Mouse (Mus musculus) heart, embryonic 11.5 days (tissue): Measurements from ENCODE around the gene Cpa1. TPM values are rescaled to one million over a fixed set of nuclear protein-coding genes. Genes with fewer than 3 reads are reported as not detected.
A peak's percentile ranks its signal among the peaks of the same experiment; 100 is the strongest.

Experiments used
- ATAC-seq: fragments of 200-750 bp; cut with Nextera tagmentation; replicated peaks from 2 replicates; pipeline ENCODE4 v1.8.0; 2017; ENCODE audit warnings: moderate library complexity; ENCODE audit not compliant: insufficient number of reproducible peaks, low FRiP score, low TSS enrichment
- H3K27ac ChIP-seq: fragments of 300-500 bp; sonication (generic); 2 replicates; pipeline ENCODE4 v1.5.1; 2014; ENCODE audit warnings: mild to moderate bottlenecking, low read depth, low read length
- H3K27me3 ChIP-seq: fragments of 300-500 bp; sonication (generic); 2 replicates; pipeline ENCODE4 v1.6.1; 2014; ENCODE audit warnings: mild to moderate bottlenecking, low read length, mixed read lengths; ENCODE audit not compliant: control insufficient read depth, insufficient read depth
- H3K36me3 ChIP-seq: fragments of 300-500 bp; sonication (generic); 2 replicates; pipeline ENCODE4 v1.6.1; 2014; ENCODE audit warnings: mild to moderate bottlenecking, low read length, moderate library complexity, mixed read lengths; ENCODE audit not compliant: control insufficient read depth, insufficient read depth
- H3K4me1 ChIP-seq: fragments of 300-500 bp; sonication (generic); 2 replicates; pipeline ENCODE4 v1.6.1; 2014; ENCODE audit warnings: low read length; ENCODE audit not compliant: control insufficient read depth, insufficient read depth
- H3K4me2 ChIP-seq: fragments of 300-500 bp; sonication (generic); 2 replicates; pipeline ENCODE4 v1.6.1; 2014; ENCODE audit warnings: mild to moderate bottlenecking, moderate library complexity
- H3K4me3 ChIP-seq: fragments of 300-500 bp; sonication (generic); 2 replicates; pipeline ENCODE4 v1.5.1; 2014; ENCODE audit warnings: low read depth, low read length
- H3K9ac ChIP-seq: fragments of 300-500 bp; sonication (generic); 2 replicates; pipeline ENCODE4 v1.6.1; 2014; ENCODE audit warnings: mild to moderate bottlenecking, low read depth, low read length, moderate library complexity
- H3K9me3 ChIP-seq: fragments of 300-500 bp; sonication (generic); replicated peaks from 2 replicates; pipeline ENCODE4 v1.6.1; 2016; ENCODE audit warnings: low read length; ENCODE audit not compliant: control insufficient read depth
- WGBS: fragments of 180-500 bp; shearing (Covaris S2); extraction: QIAGEN DNeasy Blood & Tissue Kit; methylation state at CpG from one replicate; pipeline ENCODE4 v1.1.7; 2014; ENCODE audit not compliant: insufficient replicate concordance; 5-methylcytosine and 5-hydroxymethylcytosine counted together
- polyA plus RNA-seq: library from polyadenylated mRNA; unstranded; fragments of >200 nt; fragmentation: Nextera tagmentation; extraction: Ambion mirVana; gene quantifications from 2 replicates; pipeline ENCODE4 v1.2.1, GENCODE M21; 2014

The Cpa1 gene
- polyA plus RNA-seq, 1 experiment from 2014 or later, result 2.5 TPM

- no peak overlapping the region for H3K9ac ChIP-seq
- H3K4me3 ChIP-seq, result no peak overlapping the region
- H3K27ac ChIP-seq, result no peak overlapping the region
- WGBS, result 76% methylated on average over 7 of the region's 7 CpGs
- H3K4me2 ChIP-seq, result no peak overlapping the region
- no peaks in the 10 kb centered on the region for H3K27me3 ChIP-seq
- H3K36me3 ChIP-seq, result no peaks in the 10 kb centered on the region
- H3K9me3 ChIP-seq, result no peaks in the 10 kb centered on the region
- ATAC-seq, result no peak
- no peaks in the 10 kb centered on the region for H3K4me1 ChIP-seq
Measured at GRCm38 (mm10) chr6:30604342-30604867, 34.6 kb upstream of the Cpa1 start.

- H3K9me3 ChIP-seq, result no peaks in the 10 kb centered on the region
- no peak overlapping the region for H3K4me3 ChIP-seq
- 68% methylated on average over 4 of the region's 4 CpGs for WGBS
- H3K9ac ChIP-seq, result no peak overlapping the region
- no peaks in the 10 kb centered on the region for H3K4me1 ChIP-seq
- H3K36me3 ChIP-seq, result no peaks in the 10 kb centered on the region
- no peak overlapping the region for H3K27ac ChIP-seq
- H3K4me2 ChIP-seq, result no peak overlapping the region
- no peaks in the 10 kb centered on the region for H3K27me3 ChIP-seq
- no peak for ATAC-seq
Measured at GRCm38 (mm10) chr6:30605111-30605510, 33.9 kb upstream of the Cpa1 start.

GRCm38 (mm10) chr6:30605672-30606071 is 33.3 kb upstream of the Cpa1 start:
- ATAC-seq, result no peak
- 78% methylated on average over 5 of the region's 5 CpGs for WGBS
- Histone ChIP-seq H3K27me3 (no peaks in the 10 kb centered on the region), H3K36me3 (no peaks in the 10 kb centered on the region), H3K27ac (no peak overlapping the region), H3K4me1 (no peaks in the 10 kb centered on the region), H3K9ac (no peak overlapping the region), H3K4me2 (no peak overlapping the region), H3K9me3 (no peaks in the 10 kb centered on the region), H3K4me3 (no peak overlapping the region)

DNA sequence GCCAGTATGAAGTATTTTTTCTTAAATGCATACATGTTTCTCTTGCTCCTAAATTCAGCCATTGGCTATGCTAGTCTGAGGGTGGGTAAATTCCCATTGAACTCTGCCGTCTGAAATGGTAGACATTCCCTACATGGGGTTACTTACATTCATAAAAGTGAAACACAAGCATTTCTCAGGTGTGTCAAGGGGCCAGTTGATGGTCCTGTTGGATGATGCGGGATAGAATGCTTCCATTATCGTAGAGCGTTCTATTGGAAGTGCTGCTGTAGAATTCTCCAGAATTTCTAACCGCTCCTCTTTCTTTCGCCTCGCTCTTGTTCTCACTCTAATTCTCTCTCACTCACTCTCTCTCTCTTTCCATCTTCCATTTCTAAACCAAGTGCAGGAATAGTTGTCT is 28.3 kb upstream of the Cpa1 start, which contains the start of gene Cpa5:
Gene Cpa5 (plus strand): TSS at position 301 of the 400 bp plus-strand sequence.
- Histone ChIP-seq H3K9me3 (no peaks in the 10 kb centered on the region), H3K4me3 (no peak within 1 kb of the TSS), H3K27ac (no peak within 1 kb of the TSS), H3K9ac (no peak within 1 kb of the TSS), H3K36me3 (no peaks in the 10 kb centered on the region), H3K4me2 (no peak within 1 kb of the TSS), H3K27me3 (no peaks in the 10 kb centered on the region), H3K4me1 (no peaks in the 10 kb centered on the region; the same call in 1 of the 2 replicates)
- ATAC-seq, result no peak
- 91% methylated on average over 7 of the region's 7 CpGs for WGBS

GRCm38 (mm10) chr6:30611212-30611611 is 27.8 kb upstream of the Cpa1 start:
- Histone ChIP-seq H3K27ac (no peak overlapping the region), H3K9me3 (no peaks in the 10 kb centered on the region), H3K4me2 (no peak overlapping the region), H3K9ac (no peak overlapping the region), H3K36me3 (no peaks in the 10 kb centered on the region), H3K27me3 (no peaks in the 10 kb centered on the region), H3K4me3 (no peak overlapping the region), H3K4me1 (peaks cover 1% of the 10 kb centered on the region; the same call in 1 of the 2 replicates)
- ATAC-seq, result no peak
- 72% methylated on average over 5 of the region's 5 CpGs for WGBS

DNA sequence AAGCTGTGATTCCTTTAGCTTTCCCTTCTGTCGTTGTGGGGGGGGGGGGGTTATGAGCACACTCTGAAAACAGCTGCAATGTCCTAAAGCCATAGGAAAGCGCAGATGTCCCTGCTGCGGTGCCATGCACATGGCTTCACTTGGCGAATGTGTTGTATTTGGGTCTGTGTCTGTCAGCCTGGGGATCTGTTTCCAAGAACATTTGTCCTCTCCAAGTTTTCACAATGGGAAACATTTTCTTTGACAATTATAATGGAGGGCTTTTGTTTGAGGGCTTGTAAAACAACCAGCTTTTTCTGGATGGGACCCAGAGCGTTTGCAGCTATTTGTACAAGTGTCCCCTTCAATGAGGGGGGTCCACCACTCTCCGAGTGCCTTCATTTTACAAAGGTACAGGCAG is 24.8 kb upstream of the Cpa1 start:
- H3K9ac ChIP-seq, result no peak overlapping the region
- peaks cover 31% of the 10 kb centered on the region for H3K4me1 ChIP-seq
- H3K4me3 ChIP-seq, result no peak overlapping the region
- H3K9me3 ChIP-seq, result no peaks in the 10 kb centered on the region
- no peak overlapping the region for H3K4me2 ChIP-seq
- 83% methylated on average over 6 of the region's 6 CpGs for WGBS
- H3K27ac ChIP-seq, result no peak overlapping the region
- no peak for ATAC-seq
- no peaks in the 10 kb centered on the region for H3K27me3 ChIP-seq
- H3K36me3 ChIP-seq, result no peaks in the 10 kb centered on the region

- ATAC-seq, result no peak
- Histone ChIP-seq H3K27me3 (no peaks in the 10 kb centered on the region), H3K9me3 (no peaks in the 10 kb centered on the region), H3K9ac (no peak overlapping the region), H3K4me2 (no peak overlapping the region), H3K4me1 (peaks cover 31% of the 10 kb centered on the region), H3K36me3 (no peaks in the 10 kb centered on the region), H3K27ac (no peak overlapping the region), H3K4me3 (no peak overlapping the region)
- 36% methylated on average over 4 of the region's 4 CpGs for WGBS
Measured at GRCm38 (mm10) chr6:30615741-30616140, 23.3 kb upstream of the Cpa1 start.

GRCm38 (mm10) chr6:30616491-30616941 is 22.5 kb upstream of the Cpa1 start:
- WGBS, result 5% methylated on average over 8 of the region's 8 CpGs
- Histone ChIP-seq H3K4me2 (peak overlapping the region; percentile 36), H3K36me3 (no peaks in the 10 kb centered on the region), H3K9me3 (no peaks in the 10 kb centered on the region), H3K4me1 (peaks cover 36% of the 10 kb centered on the region), H3K4me3 (no peak overlapping the region), H3K27me3 (no peaks in the 10 kb centered on the region), H3K9ac (peak overlapping the region; percentile 29; the same call in 1 of the 2 replicates), H3K27ac (peak overlapping the region; percentile 83)
- no peak for ATAC-seq
